Mouse (Mus musculus) urinary bladder, postnatal 36 days (tissue): ENCODE results near the gene Parp11.

Experiments used
- DNase-seq, 2 experiments: peaks; one replicate each; pipeline ENCODE4 v3.0.0; 2022; ENCODE audit warnings: low spot score in 2 of 2, mixed read lengths in 1 of 2

The Parp11 gene

DNA sequence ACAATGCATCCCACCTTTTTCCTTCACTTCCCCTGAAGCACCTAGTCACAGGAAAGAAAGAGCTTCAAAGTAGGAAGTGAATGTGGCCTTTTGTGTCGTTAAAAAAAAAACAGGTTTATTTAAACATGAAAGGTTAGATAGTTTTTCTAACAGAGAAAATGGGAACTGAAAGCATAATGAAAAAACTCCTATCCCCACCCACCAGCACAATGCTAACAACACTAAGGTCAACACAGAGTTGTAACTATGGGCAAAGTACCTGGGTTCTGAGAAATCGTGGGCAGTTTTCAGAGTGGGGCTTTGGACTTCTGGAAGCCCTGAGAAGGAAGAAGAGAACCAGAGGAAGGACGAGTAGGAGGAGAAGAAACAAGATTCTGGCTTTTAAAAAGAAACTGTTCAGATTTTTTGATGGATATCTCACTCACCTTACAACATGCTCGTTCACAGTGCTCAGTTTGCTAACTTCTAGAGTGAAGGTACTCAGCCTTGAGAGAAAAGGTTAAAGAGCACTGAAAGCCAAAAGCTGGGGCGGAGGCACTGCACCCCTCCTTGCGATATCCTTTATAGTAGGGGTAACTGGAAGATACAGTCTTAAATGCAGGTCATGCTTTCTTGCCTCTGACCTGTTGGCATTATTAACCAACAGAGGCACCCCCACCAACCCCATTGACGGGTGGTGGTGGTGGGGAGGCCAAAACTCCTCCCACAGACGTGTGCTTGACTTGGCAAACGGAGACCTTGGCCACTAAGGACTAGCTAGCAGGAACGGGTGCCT lies 1.2 kb downstream of the Parp11 start:
- DNase-seq, result no peak

- no peak for DNase-seq
Measured at GRCm38 (mm10) chr6:127448869-127449268, 2.2 kb downstream of the Parp11 start.

DNA sequence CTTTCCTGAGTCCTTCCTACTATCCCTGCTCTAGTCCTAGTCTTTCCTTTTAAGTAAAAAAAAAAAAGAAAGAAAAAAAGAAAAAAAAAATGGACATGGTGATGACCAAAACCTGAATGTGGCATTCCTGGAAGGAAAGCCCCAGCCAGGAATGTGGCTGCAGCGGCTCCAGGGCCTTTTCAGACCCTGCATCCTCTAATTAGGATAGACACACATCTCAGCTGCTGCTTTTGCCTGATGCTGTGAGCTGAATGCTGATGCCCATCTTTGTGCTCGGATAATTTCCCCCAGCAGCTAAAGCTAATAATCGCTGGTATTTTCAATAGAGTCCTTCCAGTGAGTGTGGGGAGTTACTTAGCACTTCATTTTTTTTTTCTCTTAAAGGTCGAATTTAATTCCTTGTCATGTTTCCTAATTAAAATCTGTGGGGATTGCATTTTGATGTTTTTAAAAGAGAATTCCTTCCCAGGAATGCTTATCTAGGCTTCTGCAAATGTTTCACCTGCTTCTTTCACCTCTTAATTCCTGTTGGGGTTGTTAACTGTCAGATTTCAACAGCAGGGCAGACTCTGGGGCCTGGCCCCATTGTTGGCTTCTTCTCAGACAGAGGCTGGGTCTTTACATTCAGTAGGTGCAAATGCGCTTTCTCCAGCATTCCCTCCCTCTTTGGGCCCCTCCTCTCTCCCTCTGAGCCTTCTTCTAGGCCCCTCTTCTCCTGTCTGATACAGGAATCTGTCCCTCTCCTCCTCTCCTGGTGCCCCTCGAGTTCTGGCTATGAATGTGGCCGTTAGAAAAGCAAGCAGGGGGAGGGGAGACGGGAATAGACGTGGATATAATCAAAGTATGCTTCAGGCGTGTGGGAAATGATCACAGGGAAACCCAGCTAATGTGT lies 3.1 kb downstream of the Parp11 start:
- no peak for DNase-seq

- DNase-seq, result peak; percentile 93
Measured at GRCm38 (mm10) chr6:127453407-127454343, 7.0 kb downstream of the Parp11 start.

DNA sequence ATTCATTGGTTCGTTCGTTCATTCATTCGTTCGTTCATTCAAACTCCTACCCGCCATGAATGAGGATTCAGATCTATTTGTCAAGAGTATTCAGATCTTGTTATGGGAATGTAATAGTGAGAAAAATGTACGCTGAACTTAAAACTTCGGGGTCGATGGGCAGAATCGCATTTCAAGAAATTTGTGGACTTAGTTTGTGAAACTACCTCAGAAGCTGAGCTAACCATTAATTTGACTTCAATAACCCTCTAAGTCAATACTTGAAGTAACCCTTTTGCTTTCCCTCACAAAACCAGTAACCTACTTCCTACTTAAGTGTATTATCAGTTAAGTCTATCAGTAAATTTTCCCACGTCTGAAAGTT lies 7.7 kb downstream of the Parp11 start:
- DNase-seq, result no peak

DNA sequence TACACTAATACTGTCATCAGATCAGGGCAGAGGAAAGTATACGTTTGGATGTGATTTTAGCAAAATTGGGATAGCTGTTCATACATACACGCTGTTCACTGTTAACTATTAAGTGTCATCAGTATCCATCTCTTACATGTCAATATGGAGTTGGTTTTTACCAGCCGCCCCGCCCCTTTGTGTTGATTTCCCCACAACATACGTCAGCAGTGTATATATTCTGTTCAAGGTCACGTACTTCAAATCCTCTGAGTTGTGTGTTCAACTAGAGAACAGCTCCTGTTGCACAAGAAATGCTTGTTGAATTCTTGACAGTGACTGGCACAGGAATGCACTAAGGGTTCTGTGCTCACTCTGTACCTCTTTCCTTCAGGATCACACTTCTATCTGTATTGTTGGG lies 8.2 kb downstream of the Parp11 start:
- DNase-seq, result no peak

DNA sequence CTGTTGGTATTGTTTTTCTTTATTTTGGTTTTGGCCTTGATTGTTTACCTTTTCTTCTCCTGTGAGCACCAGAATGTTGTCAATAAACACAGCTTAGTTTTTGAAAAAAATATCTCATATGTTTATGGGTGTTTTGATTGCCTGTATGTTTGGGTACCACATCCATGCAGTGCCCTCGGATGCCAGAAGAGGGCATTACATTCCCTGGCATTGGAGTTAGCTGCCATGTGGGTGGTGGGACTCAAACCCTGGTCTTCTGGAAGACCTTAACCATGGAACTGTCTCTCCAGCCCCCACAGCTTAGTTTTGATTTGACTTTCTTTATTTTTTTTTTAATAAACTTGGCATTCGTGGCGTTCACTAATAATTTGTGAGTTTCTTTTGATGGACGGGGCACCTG lies 8.8 kb downstream of the Parp11 start:
- no peak for DNase-seq

- no peak for DNase-seq
Measured at GRCm38 (mm10) chr6:127456769-127457168, 10.1 kb downstream of the Parp11 start.

- DNase-seq, result no peak
Measured at GRCm38 (mm10) chr6:127459776-127460175, 13.1 kb downstream of the Parp11 start.

- DNase-seq, result no peak
Measured at GRCm38 (mm10) chr6:127461491-127461890, 14.9 kb downstream of the Parp11 start.

DNA sequence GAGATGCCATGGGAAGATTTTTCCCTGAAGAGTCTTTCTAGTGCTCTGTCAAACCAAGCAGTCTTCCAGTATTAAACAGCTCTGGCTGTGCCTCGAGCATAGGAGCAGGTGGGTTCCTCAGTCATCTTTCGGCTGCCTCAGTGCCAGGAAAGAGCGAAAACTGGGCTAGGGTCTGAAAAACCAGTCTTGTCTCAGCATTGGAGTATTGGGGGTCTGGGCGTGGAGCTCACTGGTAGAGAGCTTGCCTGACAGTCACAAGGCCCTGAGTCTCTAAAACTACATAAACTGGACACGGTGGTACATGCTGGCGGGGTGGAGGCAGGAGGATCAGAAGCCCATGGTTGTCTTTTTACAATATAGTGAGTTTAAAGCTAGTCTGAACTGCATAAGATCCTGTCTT lies 15.6 kb downstream of the Parp11 start:
- no peak for DNase-seq

- no peak for DNase-seq
Measured at GRCm38 (mm10) chr6:127463273-127464001, 16.8 kb downstream of the Parp11 start.

- DNase-seq, result no peak
Measured at GRCm38 (mm10) chr6:127464523-127464922, 17.9 kb downstream of the Parp11 start.

GRCm38 (mm10) chr6:127466749-127467310 lies 20.2 kb downstream of the Parp11 start:
- no peak for DNase-seq

GRCm38 (mm10) chr6:127472078-127472477 lies 25.4 kb downstream of the Parp11 start:
- DNase-seq, result no peak

- no peak for DNase-seq
Measured at GRCm38 (mm10) chr6:127473961-127474360, 27.3 kb downstream of the Parp11 start.

- no peak for DNase-seq
Measured at GRCm38 (mm10) chr6:127475231-127475630, 28.6 kb downstream of the Parp11 start.

DNA sequence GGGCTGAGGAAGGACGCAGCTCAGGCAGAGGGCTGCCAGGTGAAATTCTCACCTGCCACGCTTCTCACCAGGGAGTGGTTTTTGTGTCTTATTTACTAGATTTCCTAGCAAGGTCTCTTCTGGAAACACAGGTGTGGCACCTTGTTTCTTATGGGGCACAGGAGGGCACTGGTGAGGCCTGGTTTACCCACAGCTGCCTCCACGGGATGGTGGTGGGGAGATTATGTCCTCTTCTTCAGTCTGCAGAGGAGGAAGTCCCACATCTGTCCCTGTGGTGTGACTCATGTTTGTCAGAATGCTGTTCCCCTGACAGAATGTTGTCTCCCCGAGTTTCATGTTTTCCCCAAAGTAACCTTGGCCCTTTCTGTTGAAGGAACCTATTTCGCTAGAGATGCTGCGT lies 44.4 kb downstream of the Parp11 start:
- no peak for DNase-seq

DNA sequence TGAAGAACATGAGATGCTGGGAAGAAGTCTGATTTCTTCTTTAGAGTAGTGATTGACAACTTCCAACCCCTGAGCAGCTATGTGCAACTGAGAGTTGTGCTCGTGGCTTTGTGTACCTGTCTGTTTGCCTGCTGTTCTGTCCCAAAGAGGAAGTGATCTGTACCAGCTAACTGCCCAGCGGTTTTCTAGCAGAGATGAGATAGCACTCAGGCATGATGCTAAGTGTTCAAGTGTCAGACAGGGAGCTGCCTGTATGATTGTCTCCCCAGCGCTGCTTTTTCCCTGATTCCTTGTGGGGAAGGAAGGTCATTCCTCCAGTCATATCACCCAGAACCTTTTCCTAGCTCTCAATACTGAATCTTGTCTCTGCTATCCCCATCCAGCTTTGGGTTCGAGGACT lies 45.9 kb downstream of the Parp11 start:
- DNase-seq, result no peak

GRCm38 (mm10) chr6:127493750-127494149 lies 47.1 kb downstream of the Parp11 start:
- DNase-seq, result no peak

- no peak for DNase-seq
Measured at GRCm38 (mm10) chr6:127494357-127494756, 47.7 kb downstream of the Parp11 start.
